28 mouse cellular contexts compared by ENCODE assay signal in the genomic region with DNA sequence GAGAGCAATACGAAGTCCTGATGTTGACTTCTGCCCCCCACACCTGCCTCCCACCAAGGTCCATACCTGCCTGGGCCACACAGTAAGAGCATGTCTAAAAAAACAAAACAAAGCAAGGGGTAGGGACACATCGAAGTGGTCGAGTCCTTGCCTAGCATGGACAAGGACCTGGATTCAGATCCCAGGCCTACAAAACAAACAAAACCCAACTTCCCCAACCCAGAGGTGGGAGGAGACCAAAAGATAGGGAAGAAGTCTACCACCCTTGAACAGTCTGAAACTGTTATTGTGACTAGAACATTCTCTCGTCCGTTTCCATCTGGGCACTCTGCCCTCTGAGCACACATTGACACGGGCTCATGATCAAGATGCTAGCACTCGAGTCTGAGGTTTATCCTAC. TPM values are rescaled to one million over a fixed set of nuclear protein-coding genes. Genes with fewer than 3 reads are reported as not detected.
"Had no signal": no experiment of that assay in that cellular context is flagged by ENCODE, and none has a peak within 500 bp of the region (broad histone marks: within the 10 kb centered on the region; RNA-seq: fewer than 3 reads in every experiment).

No protein-coding gene starts in this region.

- H3K27ac ChIP-seq: heart, embryonic 10.5 days; hindbrain, embryonic 13.5 days; kidney, embryonic 15.5 days; kidney, postnatal 0 days; limb, embryonic 13.5 days; limb, embryonic 15.5 days; liver, embryonic 12.5 days; liver, embryonic 14.5 days had no signal

- DNase-seq: gastrocnemius, postnatal 14 days; gastrocnemius, postnatal 36 days; heart, adult 18-20 months; heart, postnatal 10 days; kidney, adult 11 months; kidney, adult 2 months; kidney, adult 9 months; kidney, postnatal 14 days; kidney, postnatal 36 days; left cerebral cortex, postnatal 4 days had no signal

- H3K4me1 ChIP-seq: heart, embryonic 10.5 days; heart, embryonic 12.5 days; hindbrain, embryonic 13.5 days; kidney, embryonic 15.5 days; limb, embryonic 13.5 days had no signal

- H3K4me3 ChIP-seq: heart, embryonic 10.5 days; heart, embryonic 12.5 days; hindbrain, embryonic 13.5 days; kidney, embryonic 15.5 days; limb, embryonic 13.5 days; limb, embryonic 15.5 days; liver, embryonic 12.5 days had no signal

RNA-seq across cellular contexts. Expression of a gene that starts 27.1 kb away (rescaled TPM):
- total RNA-seq: gastrocnemius, adult 18-20 months; gastrocnemius, postnatal 36 days; heart, postnatal 10 days; heart, postnatal 25 days; hematopoietic stem cell, adult 5-6 weeks; liver, adult 2 months had no signal
- polyA plus RNA-seq: heart, embryonic 10.5 days; hindbrain, embryonic 11.5 days; intestine, embryonic 14.5 days; intestine, embryonic 16.5 days; kidney, postnatal 0 days; large intestine, adult 2 months; liver, adult 2 months; liver, embryonic 12.5 days; liver, embryonic 16.5 days had no signal
